Mouse (Mus musculus): ENCODE results near the gene Antxr2.

The Antxr2 gene

GRCm38 (mm10) chr5:98030902-98031641, at the start of gene Antxr2:
Antxr2 (minus strand) TSS chr5:98031043.
- peak; percentile 67 for DNase-seq (ENCODE audit: low read depth, low spot score)

DNA sequence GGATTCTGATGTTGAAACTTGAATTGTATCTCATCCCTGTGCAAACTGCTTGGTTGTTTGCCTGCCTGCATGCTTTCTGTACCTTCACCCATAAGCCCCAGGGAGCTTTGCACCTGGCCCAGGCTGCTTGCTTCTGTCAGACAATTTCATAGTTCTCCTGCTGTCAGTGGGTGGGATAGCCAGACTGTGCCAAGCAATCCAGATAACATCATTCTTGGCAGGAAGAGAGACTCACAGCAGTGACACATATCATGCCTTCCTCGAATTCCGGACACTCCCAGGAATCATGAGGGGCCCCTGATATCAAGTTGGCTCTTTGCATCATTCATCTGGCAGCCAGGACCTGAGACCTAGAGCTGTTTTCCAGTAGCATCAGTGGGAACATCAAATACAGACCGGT, 45.8 kb upstream of the Antxr2 start:
- DNase-seq (ENCODE audit: low read depth, low spot score), result no peak

DNA sequence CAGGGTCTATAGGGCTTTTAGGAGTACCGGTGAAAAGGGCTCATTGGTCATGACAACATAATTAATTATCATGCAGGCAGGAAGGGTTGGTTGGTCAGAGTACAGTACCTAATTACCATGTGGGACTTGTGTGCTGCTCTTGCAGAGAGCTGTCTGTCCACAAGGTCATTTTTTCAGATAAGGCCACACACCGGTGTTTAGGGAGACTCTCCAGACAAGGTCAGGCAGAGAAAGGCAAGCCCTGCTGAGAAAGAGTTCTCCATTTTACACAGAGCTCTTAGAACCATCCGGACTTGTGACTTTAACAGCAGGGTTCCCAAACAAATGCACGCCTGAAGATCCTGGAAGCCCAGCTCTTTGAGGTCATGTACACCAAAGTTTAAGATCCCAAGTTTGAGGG, 38.3 kb upstream of the Antxr2 start:
- DNase-seq (ENCODE audit: low read depth, low spot score), result no peak

DNA sequence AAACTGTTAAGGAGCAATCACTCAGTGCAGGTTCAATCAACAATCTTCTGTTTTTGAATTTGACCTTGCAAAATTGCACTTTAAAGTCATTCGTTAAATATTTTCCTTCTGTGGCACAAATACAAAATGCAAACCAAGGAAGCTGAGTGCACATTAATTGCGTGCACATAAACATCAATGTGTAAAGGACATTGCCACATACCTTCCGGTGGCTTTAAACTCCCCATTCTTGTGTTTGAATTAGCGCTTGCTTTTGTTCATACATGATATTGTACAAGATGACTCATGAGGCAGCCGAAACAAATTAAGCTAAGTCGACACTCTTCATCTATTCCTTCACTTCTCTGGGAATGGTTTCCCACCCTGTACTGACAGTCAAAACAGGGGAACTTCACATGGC, 24.4 kb upstream of the Antxr2 start:
- no peak for DNase-seq (ENCODE audit: low read depth, low spot score)

DNA sequence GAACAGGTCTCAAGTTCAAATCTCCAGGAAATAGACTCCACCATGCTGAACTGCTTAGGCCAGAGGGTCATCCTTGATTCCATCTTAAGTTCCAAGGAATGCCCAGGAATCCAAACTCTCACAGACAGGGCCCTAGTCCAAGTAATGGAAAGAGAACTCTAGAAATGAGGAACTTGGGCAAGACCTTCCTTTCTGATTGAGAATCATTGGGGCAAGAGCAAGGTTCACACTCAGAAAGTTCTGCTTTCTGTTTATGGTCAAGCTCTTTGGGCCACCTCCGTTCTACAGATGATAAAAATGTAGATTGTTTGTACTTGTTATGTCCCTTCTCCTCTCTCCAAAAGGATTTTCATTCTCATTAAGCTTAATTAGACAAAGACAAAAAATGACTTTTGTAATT, 24.0 kb upstream of the Antxr2 start:
- DNase-seq (ENCODE audit: low read depth, low spot score), result no peak

GRCm38 (mm10) chr5:98034928-98035327, 4.1 kb upstream of the Antxr2 start:
- no peak for DNase-seq (ENCODE audit: low read depth, low spot score)

DNA sequence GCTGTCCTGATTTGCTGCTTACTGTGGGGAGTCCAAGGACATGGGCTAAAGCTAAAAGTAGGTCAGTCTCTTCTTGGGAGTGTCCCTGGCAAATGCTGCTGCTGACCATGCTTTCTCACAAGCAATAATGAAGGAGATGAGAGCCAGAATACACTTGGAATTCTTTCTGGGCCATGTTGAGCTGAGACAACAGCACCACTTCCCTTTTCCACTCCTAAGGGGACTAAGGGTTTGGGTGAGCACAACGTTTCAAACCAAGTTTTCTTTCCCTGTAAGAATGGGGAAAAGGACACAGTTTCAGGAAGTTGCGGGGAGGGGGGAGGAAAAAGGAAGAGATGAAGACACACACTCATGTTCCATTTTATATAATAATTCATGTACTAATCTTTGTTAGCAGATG, 3.4 kb upstream of the Antxr2 start:
- no peak for DNase-seq (ENCODE audit: low read depth, low spot score)

- peak; percentile 80 for DNase-seq (ENCODE audit: low read depth, low spot score)
These were observed 2.1 kb upstream of the Antxr2 start for GRCm38 (mm10) chr5:98032803-98033420.

DNA sequence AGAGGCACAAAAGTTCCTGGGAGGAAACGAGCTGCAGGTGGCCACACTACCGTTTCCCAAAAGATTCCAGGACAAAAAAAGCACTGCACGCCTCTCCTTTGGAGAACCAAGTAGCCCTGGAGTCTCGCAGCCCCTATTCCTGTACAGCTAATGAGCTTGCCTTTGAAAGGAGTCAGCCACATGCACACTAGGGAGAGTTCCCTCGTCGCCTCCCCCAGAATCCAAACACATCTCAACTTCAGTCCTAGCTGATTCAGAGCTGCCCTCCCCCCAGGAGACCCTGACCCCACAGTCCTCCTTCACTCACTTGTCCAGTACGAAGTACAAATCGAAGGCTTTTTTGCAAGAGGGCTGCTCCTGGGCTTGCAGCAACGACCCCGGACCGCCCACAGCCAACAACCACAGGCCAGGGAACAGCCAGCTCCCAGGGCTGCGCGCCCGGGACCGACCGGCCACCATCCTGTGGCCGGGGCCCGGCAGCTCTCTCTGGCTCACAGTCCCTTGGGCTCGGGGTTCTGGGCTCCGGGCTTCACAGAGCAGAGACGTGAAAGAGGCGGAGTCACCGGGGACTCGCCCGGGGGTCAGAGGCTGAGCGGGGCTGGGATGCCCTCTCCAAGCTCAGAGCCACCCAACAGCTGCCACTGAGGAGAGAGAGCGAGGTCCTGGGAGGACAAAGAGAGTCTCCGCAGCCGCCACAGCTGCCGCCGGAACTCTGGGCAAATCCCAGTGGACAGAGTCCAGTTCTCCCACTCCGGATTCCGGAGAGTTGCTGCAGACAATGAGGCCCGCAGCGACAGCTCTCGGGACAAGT, 547 bp downstream of the Antxr2 start:
- peak; percentile 59 for DNase-seq (ENCODE audit: low read depth, low spot score)

DNA sequence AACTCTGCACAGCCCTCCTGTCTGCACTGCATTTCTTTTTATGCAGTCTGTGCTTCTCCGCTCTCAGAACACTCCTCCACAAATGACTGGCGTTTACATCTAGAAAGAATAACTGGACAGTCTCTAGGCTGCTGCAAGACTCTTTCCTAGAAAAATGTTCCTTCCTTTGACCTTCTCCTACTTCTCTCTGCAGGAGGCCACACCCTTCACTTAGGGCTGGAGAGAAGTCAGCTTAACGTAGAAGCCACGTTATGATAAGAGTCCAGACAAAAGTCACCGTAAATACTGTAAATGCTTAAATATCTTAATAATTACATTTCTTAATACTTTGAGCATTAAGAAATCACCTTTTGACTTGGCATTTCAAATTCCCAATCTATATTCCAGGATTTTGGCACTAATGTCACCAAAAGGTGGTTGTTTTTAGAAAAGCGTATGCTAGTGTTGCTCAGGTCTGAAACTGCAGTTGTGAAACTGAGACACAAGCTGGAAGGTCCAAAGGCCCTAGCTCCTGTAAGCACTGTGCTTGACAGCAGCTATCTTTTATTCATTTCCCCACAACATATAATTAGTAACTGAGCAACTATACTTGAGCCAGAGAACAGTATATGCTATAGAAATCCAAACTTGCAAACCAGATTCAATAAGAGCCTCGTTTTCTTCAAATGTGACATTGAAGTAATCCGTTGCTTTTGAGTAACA, 3.0 kb downstream of the Antxr2 start:
- no peak for DNase-seq (ENCODE audit: low read depth, low spot score)

- no peak for DNase-seq (ENCODE audit: low read depth, low spot score)
These were observed 4.9 kb downstream of the Antxr2 start for GRCm38 (mm10) chr5:98025921-98026320.

- DNase-seq (ENCODE audit: low read depth, low spot score), result no peak
These were observed 6.3 kb downstream of the Antxr2 start for GRCm38 (mm10) chr5:98024545-98024944.

- DNase-seq (ENCODE audit: low read depth, low spot score), result no peak
These were observed 9.3 kb downstream of the Antxr2 start for GRCm38 (mm10) chr5:98021518-98021917.

GRCm38 (mm10) chr5:98020658-98021057, 10.2 kb downstream of the Antxr2 start:
- no peak for DNase-seq (ENCODE audit: low read depth, low spot score)

- no peak for DNase-seq (ENCODE audit: low read depth, low spot score)
These were observed 11.4 kb downstream of the Antxr2 start for GRCm38 (mm10) chr5:98019396-98019795.

GRCm38 (mm10) chr5:98018162-98018561, 12.7 kb downstream of the Antxr2 start:
- DNase-seq (ENCODE audit: low read depth, low spot score), result peak; percentile 74

- DNase-seq (ENCODE audit: low read depth, low spot score), result peak; percentile 89
These were observed 14.3 kb downstream of the Antxr2 start for GRCm38 (mm10) chr5:98016247-98017203.

DNA sequence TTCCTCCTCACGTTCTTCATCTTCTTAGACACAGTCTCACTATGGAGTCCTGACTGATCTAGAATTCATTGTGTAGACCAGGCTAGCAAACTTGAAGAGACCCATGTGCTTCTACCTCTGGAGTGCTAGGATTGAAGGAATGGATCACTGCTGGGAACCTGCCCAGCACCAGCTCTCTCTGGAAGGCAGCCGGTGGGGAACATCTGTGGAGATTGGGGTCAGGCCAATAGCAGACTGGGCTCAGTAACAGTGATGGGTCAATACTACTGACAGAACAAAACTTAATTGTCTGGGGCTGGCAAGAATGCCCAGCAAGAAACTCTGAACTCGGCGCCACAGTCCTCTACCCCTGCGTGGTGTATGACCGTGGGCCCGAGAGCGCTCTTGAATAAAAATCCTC, 25.1 kb downstream of the Antxr2 start:
- no peak for DNase-seq (ENCODE audit: low read depth, low spot score)

DNA sequence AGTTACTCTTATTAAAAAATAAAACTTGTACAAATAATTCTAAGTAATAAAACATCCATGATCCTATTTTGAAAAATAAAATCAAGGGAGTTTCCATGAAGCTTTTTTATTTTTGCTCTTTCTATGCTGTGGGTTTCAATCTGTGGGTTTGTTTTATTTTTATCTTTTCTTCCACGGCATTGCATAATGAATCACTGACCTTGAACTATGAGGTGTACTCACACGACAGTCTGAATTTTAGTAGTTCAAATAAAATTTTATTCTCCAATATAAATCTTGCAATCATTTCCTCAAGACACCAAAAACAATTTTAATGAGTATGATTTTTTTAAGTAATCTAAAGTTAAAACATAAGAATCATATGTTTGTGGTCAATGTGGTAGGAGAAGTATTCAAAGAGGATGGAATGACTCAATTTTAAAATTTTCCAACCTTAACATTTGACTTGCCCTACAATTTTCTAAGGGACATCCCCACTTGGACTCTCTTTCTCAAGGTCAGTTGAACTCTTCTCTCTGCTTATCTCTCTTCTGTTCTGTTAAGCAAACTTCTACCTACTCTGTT, 31.5 kb downstream of the Antxr2 start:
- DNase-seq (ENCODE audit: low read depth, low spot score), result no peak

- no peak for DNase-seq (ENCODE audit: low read depth, low spot score)
These were observed 34.2 kb downstream of the Antxr2 start for GRCm38 (mm10) chr5:97996500-97997176.
